Mouse (Mus musculus): ENCODE measurements at regions not wholly inside any gene's neighbourhood (a gene's known extent, or its start where the extent isn't known, plus 50 kb on each side); places are given as distances from the start of the nearest gene placed in this dataset.

GRCm38 (mm10) chr5:73881941-73882340 lies 186.3 kb downstream of the Usp46 start:
- ATAC-seq = no peak

GRCm38 (mm10) chr5:73884998-73885397 lies 183.2 kb downstream of the Usp46 start:
- no peak for ATAC-seq

GRCm38 (mm10) chr5:73885691-73886090 lies 182.5 kb downstream of the Usp46 start:
- no peak for ATAC-seq

GRCm38 (mm10) chr5:73887306-73887958 lies 180.8 kb downstream of the Usp46 start:
- ATAC-seq = no peak

- no peak for ATAC-seq
Observed at GRCm38 (mm10) chr5:73888391-73888790, 179.8 kb downstream of the Usp46 start.

- no peak for ATAC-seq
Observed at GRCm38 (mm10) chr5:73889342-73889741, 178.9 kb downstream of the Usp46 start.

- no peak for ATAC-seq
Observed at GRCm38 (mm10) chr5:73890942-73891341, 177.3 kb downstream of the Usp46 start.

- no peak for ATAC-seq
Observed at GRCm38 (mm10) chr5:73891606-73892005, 176.6 kb downstream of the Usp46 start.

- ATAC-seq = no peak
Observed at GRCm38 (mm10) chr5:73892440-73893225, 175.6 kb downstream of the Usp46 start.

- no peak for ATAC-seq
Observed at GRCm38 (mm10) chr5:73895186-73895585, 173.0 kb downstream of the Usp46 start.

- ATAC-seq = no peak
Observed at GRCm38 (mm10) chr5:73896785-73897184, 171.4 kb downstream of the Usp46 start.

GRCm38 (mm10) chr5:73901651-73902050 lies 166.6 kb downstream of the Usp46 start:
- ATAC-seq = no peak

- no peak for ATAC-seq
Observed at GRCm38 (mm10) chr5:73902470-73903218, 165.6 kb downstream of the Usp46 start.

- ATAC-seq = no peak
Observed at GRCm38 (mm10) chr5:73903219-73903570, 165.0 kb downstream of the Usp46 start.

- peak; percentile 70 for ATAC-seq
Observed at GRCm38 (mm10) chr5:73904146-73904811, 164.0 kb downstream of the Usp46 start.

- no peak for ATAC-seq
Observed at GRCm38 (mm10) chr5:73912149-73912548, 156.1 kb downstream of the Usp46 start.

GRCm38 (mm10) chr5:73913116-73913515 lies 155.1 kb downstream of the Usp46 start:
- ATAC-seq = no peak

GRCm38 (mm10) chr5:73918011-73918410 lies 150.2 kb downstream of the Usp46 start:
- no peak for ATAC-seq

GRCm38 (mm10) chr5:73919936-73920335 lies 148.3 kb downstream of the Usp46 start:
- ATAC-seq = no peak

- ATAC-seq = no peak
Observed at GRCm38 (mm10) chr5:73927534-73927933, 140.7 kb downstream of the Usp46 start.

GRCm38 (mm10) chr5:73928691-73929090 lies 139.5 kb downstream of the Usp46 start:
- ATAC-seq = no peak

- no peak for ATAC-seq
Observed at GRCm38 (mm10) chr5:73930205-73930604, 138.0 kb downstream of the Usp46 start.

- ATAC-seq = peak; percentile 46
Observed at GRCm38 (mm10) chr5:73937799-73938198, 130.4 kb downstream of the Usp46 start.

All from inflammation-experienced regulatory T-cells, adult 6 months (primary cell).